Mouse (Mus musculus): ENCODE measurements at regions not wholly inside any gene's neighbourhood (a gene's known extent, or its start where the extent isn't known, plus 50 kb on each side); places are given as distances from the start of the nearest gene placed in this dataset.

GRCm38 (mm10) chr5:28553543-28553942 is 86.5 kb upstream of the Shh start:
- DNase-seq (ENCODE audit: extremely low read depth) = no peak
- peaks cover 17% of the 10 kb centered on the region for H3K27me3 ChIP-seq (replicated peaks)
- H3K4me3 ChIP-seq (replicated peaks in 1 of 3; ENCODE audit: low read depth in 2 of 3, low read length in 2 of 3, poor library complexity in 1 of 3) = no peak overlapping the region
- no peaks in the 10 kb centered on the region for H3K79me2 ChIP-seq (replicated peaks; ENCODE audit: control insufficient read depth, extremely low read depth, insufficient read depth, poor library complexity, severe bottlenecking)
- in situ Hi-C loops (cut with MboI; ENCODE audit: low pct_ligation_motif_present, low pct_unique_long_range_greater_than_20kb, low sequenced_read_pairs) = no loop called here
- H3K4me1 ChIP-seq (ENCODE audit: control insufficient read depth in 1 of 2, insufficient read depth in 2 of 2) = no peaks in the 10 kb centered on the region
- H3K9ac ChIP-seq (ENCODE audit: insufficient read depth, low read depth) = no peak overlapping the region
- no peak overlapping the region for H3K27ac ChIP-seq (ENCODE audit: insufficient read depth, low read depth)
- H3K36me3 ChIP-seq (replicated peaks in 1 of 2; ENCODE audit: control insufficient read depth in 1 of 2, insufficient read depth in 1 of 2, low read length in 1 of 2) = no peaks in the 10 kb centered on the region
- TF ChIP-seq GABPA (IDR thresholded peaks at IDR 0.05; ENCODE audit: insufficient replicate concordance, low read depth, low read length) = no peak
- no peak for TF ChIP-seq CTCF (conservative IDR thresholded peaks at IDR 0.05 in 1 of 2, IDR thresholded peaks at IDR 0.05 in 1 of 2; ENCODE audit: low read depth in 2 of 2, low read length in 2 of 2)
- TF ChIP-seq USF2 (conservative IDR thresholded peaks at IDR 0.05; ENCODE audit: low read depth, low read length) = no peak
- no peak for TF ChIP-seq POLR2A (IDR thresholded peaks at IDR 0.05; ENCODE audit: low read depth, low read length)
- no peak for TF ChIP-seq RCOR1 (conservative IDR thresholded peaks at IDR 0.05; ENCODE audit: low read depth, low read length)
- dilution Hi-C loops (cut with MboI; ENCODE audit: extremely low pct_ligation_motif_present, extremely low pct_unique_long_range_greater_than_20kb, low sequenced_read_pairs) = no loop called here
- no peak overlapping the region for H3K4me2 ChIP-seq (ENCODE audit: insufficient read depth, low read depth, poor library complexity, severe bottlenecking)
- H3K9me3 ChIP-seq (replicated peaks; ENCODE audit: low read length) = no peaks in the 10 kb centered on the region

GRCm38 (mm10) chr5:28530202-28530855 is 63.3 kb upstream of the Shh start:
- in situ Hi-C loops (cut with MboI; ENCODE audit: low pct_ligation_motif_present, low pct_unique_long_range_greater_than_20kb, low sequenced_read_pairs) = no loop called here
- dilution Hi-C loops (cut with MboI; ENCODE audit: extremely low pct_ligation_motif_present, extremely low pct_unique_long_range_greater_than_20kb, low sequenced_read_pairs) = no loop called here

GRCm38 (mm10) chr5:28526435-28526834 is 59.4 kb upstream of the Shh start:
- H3K79me2 ChIP-seq (replicated peaks; ENCODE audit: control insufficient read depth, extremely low read depth, insufficient read depth, poor library complexity, severe bottlenecking) = no peaks in the 10 kb centered on the region
- H3K9me3 ChIP-seq (replicated peaks; ENCODE audit: low read length) = no peaks in the 10 kb centered on the region
- dilution Hi-C loops (cut with MboI; ENCODE audit: extremely low pct_ligation_motif_present, extremely low pct_unique_long_range_greater_than_20kb, low sequenced_read_pairs) (no loop called here), in situ Hi-C loops (cut with MboI; ENCODE audit: low pct_ligation_motif_present, low pct_unique_long_range_greater_than_20kb, low sequenced_read_pairs) (no loop called here)
- DNase-seq (ENCODE audit: extremely low read depth) = no peak
- no peak overlapping the region for H3K27ac ChIP-seq (ENCODE audit: insufficient read depth, low read depth)
- no peak overlapping the region for H3K4me2 ChIP-seq (ENCODE audit: insufficient read depth, low read depth, poor library complexity, severe bottlenecking)
- H3K4me3 ChIP-seq (replicated peaks in 1 of 3; ENCODE audit: low read depth in 2 of 3, low read length in 2 of 3, poor library complexity in 1 of 3) = no peak overlapping the region
- H3K36me3 ChIP-seq (replicated peaks in 1 of 2; ENCODE audit: control insufficient read depth in 1 of 2, insufficient read depth in 1 of 2, low read length in 1 of 2) = no peaks in the 10 kb centered on the region
- H3K4me1 ChIP-seq (ENCODE audit: control insufficient read depth in 1 of 2, insufficient read depth in 2 of 2) = no peaks in the 10 kb centered on the region
- peaks cover 19% of the 10 kb centered on the region for H3K27me3 ChIP-seq (replicated peaks)
- H3K9ac ChIP-seq (ENCODE audit: insufficient read depth, low read depth) = no peak overlapping the region
- TF ChIP-seq SIN3A (IDR thresholded peaks at IDR 0.05; ENCODE audit: low read length) (no peak), NRF1 (IDR thresholded peaks at IDR 0.05; ENCODE audit: low read depth, low read length) (no peak), RAD21 (IDR thresholded peaks at IDR 0.05; ENCODE audit: low read depth, low read length) (no peak), ELF1 (IDR thresholded peaks at IDR 0.05; ENCODE audit: low read depth, low read length) (no peak), CHD2 (IDR thresholded peaks at IDR 0.05; ENCODE audit: low read length) (no peak), TCF12 (IDR thresholded peaks at IDR 0.05; ENCODE audit: low read depth, low read length) (no peak), ZMIZ1 (IDR thresholded peaks at IDR 0.05; ENCODE audit: low read depth, low read length) (no peak), GABPA (IDR thresholded peaks at IDR 0.05; ENCODE audit: insufficient replicate concordance, low read depth, low read length) (no peak), RCOR1 (conservative IDR thresholded peaks at IDR 0.05; ENCODE audit: low read depth, low read length) (no peak), ZNF384 (IDR thresholded peaks at IDR 0.05; ENCODE audit: low read depth, low read length) (no peak), BHLHE40 (IDR thresholded peaks at IDR 0.05; ENCODE audit: low read depth, low read length) (no peak), CTCF (conservative IDR thresholded peaks at IDR 0.05 in 1 of 2, IDR thresholded peaks at IDR 0.05 in 1 of 2; ENCODE audit: low read depth in 2 of 2, low read length in 2 of 2) (no peak), ZKSCAN1 (IDR thresholded peaks at IDR 0.05; ENCODE audit: borderline replicate concordance, low read depth, low read length) (no peak), HCFC1 (IDR thresholded peaks at IDR 0.05; ENCODE audit: low read depth, low read length) (no peak), TBP (conservative IDR thresholded peaks at IDR 0.05; ENCODE audit: low read depth, low read length) (no peak), KAT2A (IDR thresholded peaks at IDR 0.05; ENCODE audit: insufficient replicate concordance, low read length) (no peak), MEF2A (IDR thresholded peaks at IDR 0.05; ENCODE audit: borderline replicate concordance, low read depth, low read length) (no peak), EP300 (IDR thresholded peaks at IDR 0.05; ENCODE audit: low read length) (no peak)

More at GRCm38 (mm10) chr5:28530202-28530855, 63.3 kb upstream of the Shh start:
- H3K4me3 ChIP-seq (replicated peaks in 1 of 3; ENCODE audit: low read depth in 2 of 3, low read length in 2 of 3, poor library complexity in 1 of 3) = no peak overlapping the region
- no peak overlapping the region for H3K4me2 ChIP-seq (ENCODE audit: insufficient read depth, low read depth, poor library complexity, severe bottlenecking)
- H3K36me3 ChIP-seq (replicated peaks in 1 of 2; ENCODE audit: control insufficient read depth in 1 of 2, insufficient read depth in 1 of 2, low read length in 1 of 2) = no peaks in the 10 kb centered on the region
- no peaks in the 10 kb centered on the region for H3K79me2 ChIP-seq (replicated peaks; ENCODE audit: control insufficient read depth, extremely low read depth, insufficient read depth, poor library complexity, severe bottlenecking)
- peaks cover 9% of the 10 kb centered on the region for H3K27me3 ChIP-seq (replicated peaks)
- TF ChIP-seq SIN3A (IDR thresholded peaks at IDR 0.05; ENCODE audit: low read length) (no peak), JUND (conservative IDR thresholded peaks at IDR 0.05; ENCODE audit: low read depth, low read length) (no peak), NRF1 (IDR thresholded peaks at IDR 0.05; ENCODE audit: low read depth, low read length) (no peak), SMC3 (IDR thresholded peaks at IDR 0.05; ENCODE audit: low read depth, low read length) (no peak), JUN (IDR thresholded peaks at IDR 0.05; ENCODE audit: insufficient read depth, low read depth, low read length) (no peak), USF1 (IDR thresholded peaks at IDR 0.05; ENCODE audit: low read depth, low read length) (no peak), TCF12 (IDR thresholded peaks at IDR 0.05; ENCODE audit: low read depth, low read length) (no peak), ZKSCAN1 (IDR thresholded peaks at IDR 0.05; ENCODE audit: borderline replicate concordance, low read depth, low read length) (no peak), UBTF (IDR thresholded peaks at IDR 0.05; ENCODE audit: low read depth, low read length) (no peak), GABPA (IDR thresholded peaks at IDR 0.05; ENCODE audit: insufficient replicate concordance, low read depth, low read length) (no peak), MAZ (IDR thresholded peaks at IDR 0.05; ENCODE audit: low read depth, low read length) (no peak), PAX5 (IDR thresholded peaks at IDR 0.05; ENCODE audit: low read length) (no peak), IRF4 (IDR thresholded peaks at IDR 0.05; ENCODE audit: low read depth, low read length) (no peak), MAFK (IDR thresholded peaks at IDR 0.05; ENCODE audit: insufficient replicate concordance, low read length) (no peak), MXI1 (IDR thresholded peaks at IDR 0.05; ENCODE audit: low read depth, low read length) (no peak)
- DNase-seq (ENCODE audit: extremely low read depth) = no peak
- H3K9ac ChIP-seq (ENCODE audit: insufficient read depth, low read depth) = no peak overlapping the region
- no peaks in the 10 kb centered on the region for H3K9me3 ChIP-seq (replicated peaks; ENCODE audit: low read length)
- H3K4me1 ChIP-seq (ENCODE audit: control insufficient read depth in 1 of 2, insufficient read depth in 2 of 2) = no peaks in the 10 kb centered on the region
- no peak overlapping the region for H3K27ac ChIP-seq (ENCODE audit: insufficient read depth, low read depth)
